Mouse (Mus musculus): Measurements from ENCODE around the gene Brwd1. TPM values are rescaled to one million over a fixed set of nuclear protein-coding genes. Genes with fewer than 3 reads are reported as not detected.
"Not testable (repeated sequence)": the region's sequence is repeated elsewhere in the genome, so short reads cannot be mapped to it uniquely, and the experiment has no call there.

Brwd1 gene
- total and polyA plus RNA-seq, 3 experiments = 4.3 to 8.1 (median 4.4) TPM

DNA sequence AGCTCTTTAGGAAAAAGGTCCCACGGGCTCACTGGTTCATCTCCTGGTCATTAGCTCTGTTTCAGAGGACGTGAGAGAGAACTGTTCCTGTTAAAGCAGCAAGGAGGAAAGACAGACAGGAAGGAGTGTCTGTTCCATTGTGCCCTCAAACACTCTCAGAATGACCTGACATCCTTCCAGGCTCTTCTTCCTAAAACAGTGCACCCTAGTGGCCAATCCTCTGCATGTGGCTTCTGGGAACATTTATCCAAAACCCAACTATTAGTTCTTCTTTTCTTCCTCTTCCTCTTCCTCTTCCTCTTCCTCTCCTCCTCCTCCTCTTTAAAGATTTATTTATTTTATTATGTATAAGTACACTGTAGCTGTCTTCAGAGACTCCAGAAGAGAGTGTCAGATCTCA is 20.7 kb upstream of the Brwd1 start:
- Histone ChIP-seq H3K4me1 (ENCODE audit: control insufficient read depth in 1 of 2, insufficient read depth in 2 of 2) (no peaks in the 10 kb centered on the region), H3K36me3 (replicated peaks in 1 of 2; ENCODE audit: control insufficient read depth in 1 of 2, insufficient read depth in 1 of 2, low read length in 1 of 2) (no peaks in the 10 kb centered on the region), H3K27me3 (replicated peaks) (peaks cover 47% of the 10 kb centered on the region), H3K4me3 (replicated peaks in 1 of 3; ENCODE audit: low read depth in 2 of 3, low read length in 2 of 3, poor library complexity in 1 of 3) (no peak overlapping the region), H3K27ac (ENCODE audit: insufficient read depth, low read depth) (no peak overlapping the region), H3K79me2 (replicated peaks; ENCODE audit: control insufficient read depth, extremely low read depth, insufficient read depth, poor library complexity, severe bottlenecking) (no peaks in the 10 kb centered on the region), H3K4me2 (ENCODE audit: insufficient read depth, low read depth, poor library complexity, severe bottlenecking) (no peak overlapping the region), H3K9ac (ENCODE audit: insufficient read depth, low read depth) (no peak overlapping the region), H3K9me3 (replicated peaks; ENCODE audit: low read length) (peaks cover 20% of the 10 kb centered on the region)
- peak; percentile 39 for DNase-seq (ENCODE audit: extremely low read depth)
- dilution Hi-C loops (cut with MboI; ENCODE audit: extremely low pct_ligation_motif_present, extremely low pct_unique_long_range_greater_than_20kb, low sequenced_read_pairs) (no loop called here), in situ Hi-C loops (cut with MboI; ENCODE audit: low pct_ligation_motif_present, low pct_unique_long_range_greater_than_20kb, low sequenced_read_pairs) (no loop called here)
- TF ChIP-seq SIN3A (IDR thresholded peaks at IDR 0.05; ENCODE audit: low read length) (no peak), CTCF (conservative IDR thresholded peaks at IDR 0.05 in 1 of 2, IDR thresholded peaks at IDR 0.05 in 1 of 2; ENCODE audit: low read depth in 2 of 2, low read length in 2 of 2) (peak; percentile 40 to 78; a peak in 3 of 4 replicates), MXI1 (IDR thresholded peaks at IDR 0.05; ENCODE audit: low read depth, low read length) (no peak), RCOR1 (conservative IDR thresholded peaks at IDR 0.05; ENCODE audit: low read depth, low read length) (no peak), HCFC1 (IDR thresholded peaks at IDR 0.05; ENCODE audit: low read depth, low read length) (no peak), USF2 (conservative IDR thresholded peaks at IDR 0.05; ENCODE audit: low read depth, low read length) (no peak), MYC (IDR thresholded peaks at IDR 0.05; ENCODE audit: low read depth, low read length) (peak; percentile 79; the same call in 1 of the 2 replicates), E2F4 (IDR thresholded peaks at IDR 0.05; ENCODE audit: insufficient replicate concordance, low read depth, low read length) (no peak), JUND (conservative IDR thresholded peaks at IDR 0.05; ENCODE audit: low read depth, low read length) (no peak), RAD21 (IDR thresholded peaks at IDR 0.05; ENCODE audit: low read depth, low read length) (peak; percentile 40), IRF4 (IDR thresholded peaks at IDR 0.05; ENCODE audit: low read depth, low read length) (no peak), USF1 (IDR thresholded peaks at IDR 0.05; ENCODE audit: low read depth, low read length) (no peak), KAT2A (IDR thresholded peaks at IDR 0.05; ENCODE audit: insufficient replicate concordance, low read length) (no peak), ZNF384 (IDR thresholded peaks at IDR 0.05; ENCODE audit: low read depth, low read length) (no peak), EP300 (IDR thresholded peaks at IDR 0.05; ENCODE audit: low read length) (no peak), CHD1 (IDR thresholded peaks at IDR 0.05; ENCODE audit: low read depth, low read length) (no peak), NELFE (IDR thresholded peaks at IDR 0.05; ENCODE audit: low read depth, low read length) (no peak), ETS1 (conservative IDR thresholded peaks at IDR 0.05; ENCODE audit: low read depth, low read length) (no peak), TBP (conservative IDR thresholded peaks at IDR 0.05; ENCODE audit: low read depth, low read length) (no peak), MEF2A (IDR thresholded peaks at IDR 0.05; ENCODE audit: borderline replicate concordance, low read depth, low read length) (no peak), UBTF (IDR thresholded peaks at IDR 0.05; ENCODE audit: low read depth, low read length) (no peak), TCF12 (IDR thresholded peaks at IDR 0.05; ENCODE audit: low read depth, low read length) (no peak), SMC3 (IDR thresholded peaks at IDR 0.05; ENCODE audit: low read depth, low read length) (peak; percentile 52), MAFK (IDR thresholded peaks at IDR 0.05; ENCODE audit: insufficient replicate concordance, low read length) (no peak), CHD2 (IDR thresholded peaks at IDR 0.05; ENCODE audit: low read length) (no peak), ZMIZ1 (IDR thresholded peaks at IDR 0.05; ENCODE audit: low read depth, low read length) (no peak), PAX5 (IDR thresholded peaks at IDR 0.05; ENCODE audit: low read length) (no peak), MAX (IDR thresholded peaks at IDR 0.05; ENCODE audit: low read length) (no peak), JUN (IDR thresholded peaks at IDR 0.05; ENCODE audit: insufficient read depth, low read depth, low read length) (no peak)

DNA sequence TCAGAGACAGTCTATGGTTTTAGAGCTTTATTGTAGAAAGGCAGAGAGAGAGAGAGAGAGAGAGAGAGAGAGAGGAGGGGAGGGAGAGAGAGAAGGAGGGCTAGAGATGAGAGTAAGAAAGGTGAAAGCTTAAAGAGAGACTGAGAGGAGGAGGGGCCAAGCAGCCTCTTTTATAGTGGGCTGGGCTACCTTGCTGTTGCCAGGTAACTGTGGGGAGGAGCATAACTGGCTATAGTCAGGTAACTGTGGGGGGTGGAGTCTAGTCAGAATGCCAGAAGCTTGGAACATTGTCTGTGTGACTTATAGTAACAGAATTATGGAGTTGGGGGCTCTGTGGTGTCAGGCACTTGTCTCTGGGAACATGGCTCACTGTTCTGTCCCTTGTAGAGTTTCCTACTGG is 15.5 kb upstream of the Brwd1 start:
- peaks cover 53% of the 10 kb centered on the region for H3K27me3 ChIP-seq (replicated peaks)
- dilution Hi-C loops (cut with MboI; ENCODE audit: extremely low pct_ligation_motif_present, extremely low pct_unique_long_range_greater_than_20kb, low sequenced_read_pairs); H3K27ac ChIP-seq (ENCODE audit: insufficient read depth, low read depth); H3K36me3 ChIP-seq (replicated peaks in 1 of 2; ENCODE audit: control insufficient read depth in 1 of 2, insufficient read depth in 1 of 2, low read length in 1 of 2); H3K9ac ChIP-seq (ENCODE audit: insufficient read depth, low read depth); H3K4me3 ChIP-seq (replicated peaks in 1 of 3; ENCODE audit: low read depth in 2 of 3, low read length in 2 of 3, poor library complexity in 1 of 3); H3K9me3 ChIP-seq (replicated peaks; ENCODE audit: low read length); in situ Hi-C loops (cut with MboI; ENCODE audit: low pct_ligation_motif_present, low pct_unique_long_range_greater_than_20kb, low sequenced_read_pairs); H3K4me2 ChIP-seq (ENCODE audit: insufficient read depth, low read depth, poor library complexity, severe bottlenecking); H3K79me2 ChIP-seq (replicated peaks; ENCODE audit: control insufficient read depth, extremely low read depth, insufficient read depth, poor library complexity, severe bottlenecking); H3K4me1 ChIP-seq (ENCODE audit: control insufficient read depth in 1 of 2, insufficient read depth in 2 of 2); DNase-seq (ENCODE audit: extremely low read depth): not testable (repeated sequence)

All from CH12.LX (cell line).